Mouse (Mus musculus) megakaryocyte, embryonic 14.5 days (primary cell): ENCODE data around the gene Csf2ra.

Source experiments
- FLI1 ChIP-seq: IDR thresholded peaks from 2 replicates; pipeline ENCODE4 v1.6.1; 2012; ENCODE audit warnings: low read length, inconsistent platforms, mixed read lengths
- GATA1 ChIP-seq: IDR thresholded peaks from 3 replicates; pipeline ENCODE4 v1.6.1; 2012; ENCODE audit warnings: mixed read lengths, low read length, inconsistent platforms, borderline replicate concordance

GRCm38 (mm10) chr19:61264933-61265332 lies 36.7 kb upstream of the Csf2ra start:
- TF ChIP-seq FLI1 (no peak), GATA1 (no peak)
